Mouse (Mus musculus): ENCODE results near the gene Gm11569. TPM values are rescaled to one million over a fixed set of nuclear protein-coding genes. Genes with fewer than 3 reads are reported as not detected.

The Gm11569 gene
- total RNA-seq (2023): not detected

GRCm38 (mm10) chr11:99798832-99799231 lies at the start of gene Gm11569:
Gm11569 (minus strand) TSS chr11:99798932.

GRCm38 (mm10) chr11:99837966-99838365 lies 39.2 kb upstream of the Gm11569 start, which contains the start of gene 2300003K06Rik:
2300003K06Rik (minus strand) TSS chr11:99838066.

GRCm38 (mm10) chr11:99815566-99815965 lies 16.8 kb upstream of the Gm11569 start, which contains the start of gene Gm11564:
Gm11564 (minus strand) TSS chr11:99815666.

DNA sequence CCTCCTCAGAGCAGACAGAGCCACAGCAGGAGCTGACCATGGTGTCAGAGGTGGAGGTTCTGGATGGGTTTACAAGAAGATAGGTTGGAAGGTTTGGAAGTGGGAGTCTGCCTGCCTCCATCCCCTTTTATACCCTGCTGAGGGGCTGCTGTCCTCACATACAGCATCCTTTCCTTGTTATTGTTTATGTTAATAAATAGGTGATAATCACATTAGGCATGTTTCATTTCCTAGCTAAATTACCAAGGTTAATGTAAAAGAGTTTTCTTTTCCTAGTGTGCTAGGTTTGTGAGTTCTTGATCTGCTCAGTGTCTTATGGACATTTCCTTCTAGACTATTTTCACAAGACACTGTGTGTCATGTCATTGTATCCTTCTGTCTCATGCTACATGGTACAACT lies 11.1 kb upstream of the Gm11569 start, which contains the start of gene Krtap4-13:
Gene Krtap4-13, minus strand, starts transcription at position 101 of the 400 bp plus-strand sequence.

GRCm38 (mm10) chr11:99804346-99804745 lies 5.6 kb upstream of the Gm11569 start, which contains the start of gene Gm11554:
Gm11554 (minus strand) TSS chr11:99804446.

GRCm38 (mm10) chr11:99793367-99793766 lies 5.4 kb downstream of the Gm11569 start, which contains the start of gene Gm11596:
Gm11596 (minus strand) TSS chr11:99793467.

GRCm38 (mm10) chr11:99784900-99785299 lies 13.8 kb downstream of the Gm11569 start, which contains the start of gene Krtap4-9:
Krtap4-9 (plus strand) TSS chr11:99785200.

DNA sequence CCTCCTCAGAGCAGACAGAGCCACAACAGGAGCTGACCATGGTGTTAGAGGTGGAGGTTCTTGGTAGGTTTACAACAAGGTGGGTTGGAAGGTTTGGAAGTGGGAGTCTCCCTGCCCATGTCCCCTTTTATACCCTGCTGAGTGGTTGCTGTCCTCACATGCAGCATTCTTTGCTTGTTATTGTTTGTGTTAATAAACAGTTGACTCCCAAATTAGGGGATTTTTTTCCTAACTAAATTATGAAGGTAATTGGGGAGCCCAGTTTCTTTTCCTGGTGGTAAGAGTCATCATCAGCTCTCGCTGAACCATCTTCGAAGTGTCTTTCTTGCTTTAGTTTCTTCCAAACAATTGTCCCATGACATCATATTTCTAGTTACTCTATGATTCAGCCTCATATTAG lies 18.1 kb downstream of the Gm11569 start, which contains the start of gene Krtap4-8:
Gene Krtap4-8, minus strand, starts transcription at position 101 of the 400 bp plus-strand sequence.

GRCm38 (mm10) chr11:99772813-99773212 lies 25.9 kb downstream of the Gm11569 start, which contains the start of gene Gm11595:
Gm11595 (minus strand) TSS chr11:99772913.

Other genes with a start within 250 kb of the Gm11569 start
- not detected for gene Krtap3-3, start 248.1 kb downstream of the Gm11569 start, total RNA-seq (2023)
- not detected for gene Krtap3-2, start 242.1 kb downstream of the Gm11569 start, total RNA-seq (2023)
- not detected for gene Gm11939, start 239.5 kb downstream of the Gm11569 start, total RNA-seq (2023)
- not detected for gene Krtap3-1, start 232.3 kb downstream of the Gm11569 start, total RNA-seq (2023)
- not detected for gene Krtap1-5, start 217.9 kb downstream of the Gm11569 start, total RNA-seq (2023)
- not detected for gene Krtap1-4, start 215.3 kb downstream of the Gm11569 start, total RNA-seq (2023)
- gene Krtap1-3, start 207.6 kb downstream of the Gm11569 start, total RNA-seq (2023): not detected
- not detected for gene Krtap9-3, start 200.8 kb downstream of the Gm11569 start, total RNA-seq (2023)
- not detected for gene Gm11938, start 195.6 kb downstream of the Gm11569 start, total RNA-seq (2023)
- gene Gm11937, start 188.7 kb downstream of the Gm11569 start, total RNA-seq (2023): not detected
- not detected for gene Krtap2-4, start 184.1 kb downstream of the Gm11569 start, total RNA-seq (2023)
- gene Gm11562, start 178.5 kb downstream of the Gm11569 start, total RNA-seq (2023): not detected
- not detected for gene Krtap4-1, start 170.7 kb downstream of the Gm11569 start, total RNA-seq (2023)
- gene Krtap4-2, start 163.8 kb downstream of the Gm11569 start, total RNA-seq (2023): not detected
- not detected for gene Krtap4-7, start 154.8 kb downstream of the Gm11569 start, total RNA-seq (2023)
- not detected for gene Gm11555, start 148.7 kb downstream of the Gm11569 start, total RNA-seq (2023)
- not detected for gene Gm11563, start 140.0 kb downstream of the Gm11569 start, total RNA-seq (2023)
- not detected for gene Krtap4-6, start 133.0 kb downstream of the Gm11569 start, total RNA-seq (2023)
- gene Gm14190, start 108.2 kb downstream of the Gm11569 start, total RNA-seq (2023): not detected
- not detected for gene Gm14180, start 64.6 kb downstream of the Gm11569 start, total RNA-seq (2023)
- gene Gm11595, start 26.0 kb downstream of the Gm11569 start, total RNA-seq (2023): not detected
- not detected for gene Krtap4-8, start 18.2 kb downstream of the Gm11569 start, total RNA-seq (2023)
- not detected for gene Krtap4-9, start 13.7 kb downstream of the Gm11569 start, total RNA-seq (2023)
- gene Gm11596, start 5.5 kb downstream of the Gm11569 start, total RNA-seq (2023): not detected
- gene Gm11554, start 5.5 kb upstream of the Gm11569 start, total RNA-seq (2023): not detected
- not detected for gene Krtap4-13, start 11.0 kb upstream of the Gm11569 start, total RNA-seq (2023)
- gene Gm11564, start 16.7 kb upstream of the Gm11569 start, total RNA-seq (2023): not detected
- gene 2300003K06Rik, start 39.1 kb upstream of the Gm11569 start, total RNA-seq (2023): not detected
- not detected for gene Krtap4-16, start 52.7 kb upstream of the Gm11569 start, total RNA-seq (2023)
- not detected for gene Gm11568, start 59.0 kb upstream of the Gm11569 start, total RNA-seq (2023)
- not detected for gene Gm11559, start 65.5 kb upstream of the Gm11569 start, total RNA-seq (2023)
- not detected for gene Krtap9-1, start 74.5 kb upstream of the Gm11569 start, total RNA-seq (2023)
- gene Gm11567, start 80.3 kb upstream of the Gm11569 start, total RNA-seq (2023): not detected
- not detected for gene Krtap31-1, start 109.0 kb upstream of the Gm11569 start, total RNA-seq (2023)
- gene Gm11565, start 115.8 kb upstream of the Gm11569 start, total RNA-seq (2023): not detected
- gene Krtap31-2, start 137.4 kb upstream of the Gm11569 start, total RNA-seq (2023): not detected
- not detected for gene Krtap9-5, start 149.5 kb upstream of the Gm11569 start, total RNA-seq (2023)
- not detected for gene Krtap29-1, start 180.1 kb upstream of the Gm11569 start, total RNA-seq (2023)
- not detected for gene Krtap16-1, start 187.7 kb upstream of the Gm11569 start, total RNA-seq (2023)
- not detected for gene Krtap17-1, start 195.1 kb upstream of the Gm11569 start, total RNA-seq (2023)
- not detected for gene Krt33a, start 217.3 kb upstream of the Gm11569 start, total RNA-seq (2023)
- not detected for gene Krt33b, start 230.9 kb upstream of the Gm11569 start, total RNA-seq (2023)
- gene Krt34, start 242.6 kb upstream of the Gm11569 start, total RNA-seq (2023): not detected